Mouse (Mus musculus): ENCODE data around the gene Cd5.

Gene Cd5

GRCm38 (mm10) chr19:10738811-10739210 is at the start of gene Cd5:
Cd5 (minus strand) TSS chr19:10739002.
- no peak for DNase-seq (ENCODE audit: low spot score)

- DNase-seq (ENCODE audit: low spot score) = no peak
These were observed 49.4 kb upstream of the Cd5 start for GRCm38 (mm10) chr19:10788242-10788641.

DNA sequence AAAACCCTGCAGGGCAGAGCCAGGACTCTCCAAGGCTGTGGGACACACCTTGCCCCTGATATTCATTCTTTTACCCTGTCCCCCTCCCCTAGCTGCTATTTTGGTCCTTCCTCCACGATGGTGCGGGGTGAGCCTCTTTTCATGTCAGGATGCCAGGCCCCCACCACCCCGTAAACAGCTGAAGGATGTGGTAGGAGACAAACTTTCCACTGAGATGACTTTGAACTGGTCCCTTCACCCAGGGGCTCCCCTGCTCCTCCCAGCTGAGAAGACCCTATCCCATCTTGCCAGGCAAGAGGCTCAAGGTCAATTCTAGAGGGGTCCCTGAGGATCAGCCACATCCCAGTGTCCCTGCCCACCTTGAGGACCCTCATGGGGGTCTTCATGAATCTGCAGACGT is 48.6 kb upstream of the Cd5 start:
- no peak for DNase-seq (ENCODE audit: low spot score)

GRCm38 (mm10) chr19:10786753-10787152 is 48.0 kb upstream of the Cd5 start:
- no peak for DNase-seq (ENCODE audit: low spot score)

- DNase-seq (ENCODE audit: low spot score) = no peak
These were observed 46.1 kb upstream of the Cd5 start for GRCm38 (mm10) chr19:10784796-10785459.

DNA sequence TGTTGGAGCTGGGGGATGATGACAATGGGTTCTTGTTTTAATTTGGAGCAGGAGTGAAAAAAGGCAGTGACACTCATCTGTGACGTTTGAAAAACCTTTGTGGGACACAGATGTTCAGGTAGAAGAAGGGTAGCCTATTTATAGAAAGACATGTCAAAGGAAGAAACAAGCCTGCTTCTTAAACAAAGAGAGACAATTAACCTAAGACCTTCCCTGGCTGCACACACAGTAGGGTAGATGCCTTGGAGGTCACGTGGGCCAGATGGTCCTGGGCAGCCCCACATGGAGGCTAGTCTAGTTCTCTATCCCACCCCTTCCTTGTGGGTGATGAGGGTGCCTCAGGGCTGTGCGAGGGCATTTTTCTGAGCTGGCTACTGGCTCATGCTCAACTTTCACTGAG is 45.3 kb upstream of the Cd5 start:
- DNase-seq (ENCODE audit: low spot score) = no peak

DNA sequence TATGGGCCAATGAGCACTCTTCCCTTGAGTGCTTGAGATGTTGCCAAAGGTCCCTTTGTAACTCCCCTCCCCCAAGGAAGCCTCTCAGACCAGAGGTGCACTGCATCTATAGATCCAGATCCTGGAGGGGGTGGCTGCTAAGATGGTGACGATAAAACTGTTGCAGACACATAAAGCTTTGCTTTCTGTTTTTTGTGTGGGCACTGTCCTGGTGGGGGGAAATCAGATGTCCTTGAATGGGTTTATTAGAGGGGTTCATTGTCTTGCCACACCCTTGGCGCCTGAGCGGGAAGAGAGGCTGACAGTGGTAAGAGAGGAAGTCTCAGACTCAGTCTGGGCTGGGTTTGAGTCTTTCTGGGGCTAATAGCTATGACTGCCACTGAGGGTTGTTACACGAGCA is 44.4 kb upstream of the Cd5 start:
- no peak for DNase-seq (ENCODE audit: low spot score)

- DNase-seq (ENCODE audit: low spot score) = no peak
These were observed 42.8 kb upstream of the Cd5 start for GRCm38 (mm10) chr19:10781641-10782040.

- DNase-seq (ENCODE audit: low spot score) = no peak
These were observed 38.1 kb upstream of the Cd5 start for GRCm38 (mm10) chr19:10776906-10777305.

DNA sequence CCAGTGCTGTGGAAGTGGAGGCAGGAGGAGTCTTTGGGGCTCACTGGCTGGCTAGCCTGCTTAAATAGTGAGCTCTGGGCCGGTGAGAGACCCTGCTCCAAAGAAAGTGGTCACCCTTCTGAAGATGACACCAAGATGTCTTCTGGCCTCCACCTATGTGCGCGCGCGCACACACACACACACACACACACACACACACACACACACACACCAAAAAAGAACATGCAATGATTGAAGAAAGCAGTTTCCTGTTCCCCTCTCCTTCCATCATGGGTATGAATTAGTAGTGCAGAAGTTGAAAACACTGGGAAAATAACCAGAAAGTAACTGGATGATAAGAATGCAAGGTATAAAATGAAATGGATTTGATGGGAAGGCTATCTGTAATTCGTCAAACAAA is 35.3 kb upstream of the Cd5 start:
- DNase-seq (ENCODE audit: low spot score) = no peak

DNA sequence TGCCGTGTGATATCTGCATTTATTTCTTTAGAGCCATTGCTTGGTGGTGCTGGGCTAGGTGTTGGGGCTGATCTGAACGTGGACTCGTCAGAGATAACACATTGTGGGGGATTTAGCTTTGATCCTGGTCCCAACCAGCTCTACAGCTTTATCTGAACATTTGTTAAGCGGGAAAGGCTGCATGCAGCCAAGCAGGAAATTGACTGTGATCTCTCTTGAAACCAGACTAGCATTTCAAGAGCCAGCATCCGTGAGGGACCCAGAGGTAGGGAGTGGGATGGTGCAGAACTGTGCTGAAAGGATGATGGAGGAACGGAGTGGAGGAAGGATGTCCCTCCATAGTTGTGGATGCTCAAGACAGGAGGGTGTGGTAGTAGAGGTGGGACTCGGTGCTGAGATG is 34.6 kb upstream of the Cd5 start:
- DNase-seq (ENCODE audit: low spot score) = no peak

DNA sequence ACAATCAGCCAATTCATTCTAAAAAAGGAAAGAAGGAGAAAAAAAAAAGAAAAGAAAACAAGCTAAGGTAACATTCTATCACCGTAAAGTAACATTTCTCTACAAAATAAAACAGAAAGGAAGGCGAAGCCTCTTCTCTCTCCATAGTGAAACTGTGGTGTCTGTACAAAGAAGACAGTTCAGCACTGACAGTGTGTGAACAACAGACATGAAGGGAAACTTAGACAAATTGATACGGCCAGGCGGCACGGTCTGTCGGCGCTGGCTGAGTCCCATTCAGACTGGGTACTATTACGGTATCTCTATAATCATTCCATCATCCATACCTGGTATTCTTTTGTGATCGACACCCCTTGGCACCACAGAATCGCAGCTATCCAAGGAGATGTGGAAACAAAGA is 34.1 kb upstream of the Cd5 start:
- no peak for DNase-seq (ENCODE audit: low spot score)

- no peak for DNase-seq (ENCODE audit: low spot score)
These were observed 33.2 kb upstream of the Cd5 start for GRCm38 (mm10) chr19:10771995-10772394.

GRCm38 (mm10) chr19:10769429-10770195 is 30.8 kb upstream of the Cd5 start:
- no peak for DNase-seq (ENCODE audit: low spot score)

DNA sequence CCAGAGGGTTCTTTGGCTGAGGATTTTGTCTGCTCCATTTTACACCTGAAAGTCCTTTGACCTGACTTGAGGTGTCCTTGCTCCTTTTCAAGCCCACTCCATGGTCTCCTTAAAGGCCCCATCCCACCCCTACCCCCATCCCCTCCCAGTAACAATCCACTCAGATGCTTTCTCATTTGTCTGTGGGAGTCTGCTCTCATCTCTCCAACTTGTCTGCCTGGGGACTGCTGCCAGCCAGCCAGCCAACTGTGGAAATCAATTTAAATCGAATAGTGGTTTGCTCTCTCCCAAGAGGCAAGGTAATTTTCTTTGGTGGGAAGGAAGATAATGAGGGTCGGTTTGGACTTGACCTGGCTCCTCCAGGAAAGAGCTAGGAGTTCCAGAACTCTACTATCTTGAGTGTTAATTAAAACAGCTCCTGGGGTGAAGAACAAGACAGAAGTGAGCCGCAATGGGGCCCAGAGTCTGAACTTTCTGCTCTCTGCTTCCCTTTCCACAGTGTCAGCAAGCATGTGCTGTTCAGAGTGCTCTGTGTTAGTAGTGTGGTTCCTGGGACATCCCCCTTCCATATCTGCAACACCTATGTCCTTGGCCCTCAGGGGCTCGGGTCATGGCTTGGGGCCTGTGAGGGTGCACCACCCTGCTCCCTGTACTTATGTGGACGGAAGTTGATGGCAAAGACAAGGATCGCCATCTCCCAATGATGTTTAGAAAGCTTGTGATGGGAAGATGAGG is 30.1 kb upstream of the Cd5 start:
- no peak for DNase-seq (ENCODE audit: low spot score)

GRCm38 (mm10) chr19:10767631-10768030 is 28.8 kb upstream of the Cd5 start:
- DNase-seq (ENCODE audit: low spot score) = no peak

DNA sequence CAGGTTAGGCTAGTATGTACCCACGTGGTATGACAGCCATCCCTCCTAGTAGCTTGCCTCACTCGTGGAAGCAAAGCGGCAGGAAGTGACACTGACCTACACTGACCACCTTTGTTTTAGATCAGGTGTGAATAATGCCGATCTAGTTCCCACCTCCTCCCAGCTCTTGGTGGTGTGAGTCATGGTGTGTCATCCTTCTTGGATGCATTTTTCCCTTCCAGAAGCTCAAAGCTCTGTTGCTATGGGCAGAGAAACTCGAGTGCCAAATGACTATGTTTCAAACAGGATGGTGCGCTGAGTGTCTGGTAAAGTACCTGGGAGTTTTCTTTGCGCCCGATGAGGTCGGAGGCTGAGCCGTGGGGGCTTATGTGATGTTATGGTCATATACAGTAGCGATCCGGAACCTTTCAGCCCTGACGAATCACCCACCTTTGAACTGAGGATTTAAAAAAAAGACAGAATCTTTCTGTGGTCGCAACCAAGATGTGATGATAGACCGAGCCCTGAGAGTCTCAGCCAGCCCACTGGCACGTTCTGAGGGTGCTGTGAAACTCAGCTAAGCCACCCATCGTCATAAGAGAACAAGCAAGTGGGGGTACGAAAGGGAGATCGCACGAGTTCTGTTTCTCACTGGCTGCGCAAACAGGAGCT is 24.7 kb upstream of the Cd5 start:
- no peak for DNase-seq (ENCODE audit: low spot score)

DNA sequence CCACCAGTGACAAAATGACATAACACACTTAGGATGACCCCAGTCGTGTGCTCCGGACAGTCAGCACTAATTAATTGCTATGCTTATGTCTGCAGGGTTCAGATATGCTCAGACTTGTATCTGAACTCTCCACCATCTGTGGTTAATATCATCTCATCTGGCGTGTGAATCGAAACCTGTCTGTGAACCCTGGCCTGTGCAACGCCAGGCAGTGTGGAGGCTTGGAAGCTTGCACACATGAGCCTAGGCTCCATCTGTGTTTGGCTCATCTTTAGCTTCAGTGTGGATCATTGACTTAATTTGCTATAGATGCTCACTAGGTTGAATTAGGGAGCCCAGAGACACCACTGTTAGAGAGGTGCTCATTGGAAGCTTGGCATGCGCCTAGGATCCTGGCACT is 23.7 kb upstream of the Cd5 start:
- no peak for DNase-seq (ENCODE audit: low spot score)

DNA sequence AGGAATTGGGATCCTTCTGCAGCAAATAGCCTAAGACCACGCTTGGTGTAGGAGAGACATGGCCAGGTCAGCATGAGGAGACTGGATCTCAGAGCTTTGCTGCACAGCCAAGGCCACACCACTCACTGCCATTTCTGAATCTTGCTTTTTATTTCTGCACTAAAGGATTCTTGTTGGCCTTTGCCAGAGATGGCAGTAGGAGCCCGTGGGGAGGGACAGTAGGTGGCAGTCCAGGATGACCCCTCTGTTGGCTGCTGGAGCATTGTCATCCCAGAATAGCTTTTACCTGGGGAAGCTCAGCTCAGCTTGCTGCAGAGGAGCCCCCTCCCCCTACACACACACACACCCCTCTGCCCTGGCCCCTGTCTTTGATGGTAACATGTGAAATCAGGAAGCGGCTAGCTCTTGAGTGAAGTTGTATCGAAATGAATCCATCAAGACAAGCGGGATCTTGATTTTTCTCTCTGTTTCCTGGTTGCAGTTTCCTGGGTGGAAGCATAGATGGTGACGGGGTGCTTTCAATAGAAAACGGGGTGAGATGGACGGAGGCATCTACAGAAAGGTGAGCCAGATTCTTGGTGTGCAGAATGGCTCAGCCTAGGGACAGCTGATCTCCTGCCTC is 23.1 kb upstream of the Cd5 start:
- DNase-seq (ENCODE audit: low spot score) = no peak

GRCm38 (mm10) chr19:10759983-10760831 is 21.4 kb upstream of the Cd5 start:
- no peak for DNase-seq (ENCODE audit: low spot score)

- DNase-seq (ENCODE audit: low spot score) = no peak
These were observed 20.7 kb upstream of the Cd5 start for GRCm38 (mm10) chr19:10759525-10759924.

Data from ovary, postnatal 10 days (tissue).